Mouse (Mus musculus): Measurements from ENCODE around the gene Trip4. TPM values are rescaled to one million over a fixed set of nuclear protein-coding genes. Genes with fewer than 3 reads are reported as not detected.

Gene Trip4
- polyA plus RNA-seq, 1 experiment from 2014 or later = 30.3 TPM

GRCm38 (mm10) chr9:65903419-65903818 lies 5.2 kb downstream of the Trip4 start:
- no peaks in the 10 kb centered on the region for H3K36me3 ChIP-seq (ENCODE audit: control insufficient read depth, insufficient read depth, low read length)
- no peak for ATAC-seq

GRCm38 (mm10) chr9:65902879-65903278 lies 5.7 kb downstream of the Trip4 start:
- no peak overlapping the region for H3K4me2 ChIP-seq (ENCODE audit: low read length)
- H3K36me3 ChIP-seq (ENCODE audit: control insufficient read depth, insufficient read depth, low read length) = no peaks in the 10 kb centered on the region
- no peak overlapping the region for H3K9ac ChIP-seq (ENCODE audit: low read depth, low read length)
- ATAC-seq = no peak
- H3K4me3 ChIP-seq (ENCODE audit: low read length) = no peak overlapping the region
- 93% methylated on average over 3 of the region's 3 CpGs for WGBS
- H3K27ac ChIP-seq (ENCODE audit: low read depth, low read length) = no peak overlapping the region
- peaks cover 5% of the 10 kb centered on the region for H3K4me1 ChIP-seq (ENCODE audit: control insufficient read depth, insufficient read depth, low read depth, low read length)
- no peaks in the 10 kb centered on the region for H3K9me3 ChIP-seq (ENCODE audit: control insufficient read depth, low read length)
- no peaks in the 10 kb centered on the region for H3K27me3 ChIP-seq (replicated peaks; ENCODE audit: control insufficient read depth, insufficient read depth, low read length)

More at GRCm38 (mm10) chr9:65903419-65903818, 5.2 kb downstream of the Trip4 start:
- no peak overlapping the region for H3K4me3 ChIP-seq (ENCODE audit: low read length)
- H3K9ac ChIP-seq (ENCODE audit: low read depth, low read length) = no peak overlapping the region
- no peaks in the 10 kb centered on the region for H3K9me3 ChIP-seq (ENCODE audit: control insufficient read depth, low read length)
- H3K27me3 ChIP-seq (replicated peaks; ENCODE audit: control insufficient read depth, insufficient read depth, low read length) = no peaks in the 10 kb centered on the region
- no peak overlapping the region for H3K27ac ChIP-seq (ENCODE audit: low read depth, low read length)
- peaks cover 7% of the 10 kb centered on the region for H3K4me1 ChIP-seq (ENCODE audit: control insufficient read depth, insufficient read depth, low read depth, low read length)
- H3K4me2 ChIP-seq (ENCODE audit: low read length) = no peak overlapping the region

GRCm38 (mm10) chr9:65896977-65897376 lies 11.6 kb downstream of the Trip4 start:
- Histone ChIP-seq H3K27me3 (replicated peaks; ENCODE audit: control insufficient read depth, insufficient read depth, low read length) (no peaks in the 10 kb centered on the region), H3K4me3 (ENCODE audit: low read length) (no peak overlapping the region), H3K9me3 (ENCODE audit: control insufficient read depth, low read length) (no peaks in the 10 kb centered on the region), H3K4me1 (ENCODE audit: control insufficient read depth, insufficient read depth, low read depth, low read length) (no peaks in the 10 kb centered on the region), H3K27ac (ENCODE audit: low read depth, low read length) (no peak overlapping the region), H3K9ac (ENCODE audit: low read depth, low read length) (no peak overlapping the region), H3K36me3 (ENCODE audit: control insufficient read depth, insufficient read depth, low read length) (no peaks in the 10 kb centered on the region), H3K4me2 (ENCODE audit: low read length) (no peak overlapping the region)
- ATAC-seq = no peak
- WGBS = 88% methylated on average over 2 of the region's 2 CpGs

- whole genome bisulfite sequencing = 8% methylated on average over 5 of the region's 5 CpGs
- H3K27ac ChIP-seq (ENCODE audit: low read depth, low read length) = no peak overlapping the region
- no peak overlapping the region for H3K9ac ChIP-seq (ENCODE audit: low read depth, low read length)
- no peak for ATAC-seq
- H3K9me3 ChIP-seq (ENCODE audit: control insufficient read depth, low read length) = no peaks in the 10 kb centered on the region
- H3K4me1 ChIP-seq (ENCODE audit: control insufficient read depth, insufficient read depth, low read depth, low read length) = peaks cover 5% of the 10 kb centered on the region
- H3K27me3 ChIP-seq (replicated peaks; ENCODE audit: control insufficient read depth, insufficient read depth, low read length) = no peaks in the 10 kb centered on the region
- no peaks in the 10 kb centered on the region for H3K36me3 ChIP-seq (ENCODE audit: control insufficient read depth, insufficient read depth, low read length)
- H3K4me3 ChIP-seq (ENCODE audit: low read length) = peak overlapping the region; percentile 43
- peak overlapping the region; percentile 37 for H3K4me2 ChIP-seq (ENCODE audit: low read length)
Measured at GRCm38 (mm10) chr9:65891126-65891525, 17.5 kb downstream of the Trip4 start.

GRCm38 (mm10) chr9:65890143-65890628 lies 18.4 kb downstream of the Trip4 start, which contains the start of gene Pclaf:
TSS of gene Pclaf (plus strand) at chr9:65890237.
- ATAC-seq = peak; percentile 92

GRCm38 (mm10) chr9:65884564-65885315 lies 23.9 kb downstream of the Trip4 start:
- ATAC-seq = peak; percentile 99
- Histone ChIP-seq H3K4me2 (ENCODE audit: low read length) (peak overlapping the region; percentile 91), H3K4me1 (ENCODE audit: control insufficient read depth, insufficient read depth, low read depth, low read length) (peaks cover 9% of the 10 kb centered on the region), H3K27ac (ENCODE audit: low read depth, low read length) (peak overlapping the region; percentile 75), H3K27me3 (replicated peaks; ENCODE audit: control insufficient read depth, insufficient read depth, low read length) (no peaks in the 10 kb centered on the region), H3K9me3 (ENCODE audit: control insufficient read depth, low read length) (no peaks in the 10 kb centered on the region), H3K9ac (ENCODE audit: low read depth, low read length) (peak overlapping the region; percentile 78), H3K4me3 (ENCODE audit: low read length) (peak overlapping the region; percentile 76), H3K36me3 (ENCODE audit: control insufficient read depth, insufficient read depth, low read length) (no peaks in the 10 kb centered on the region)
- WGBS = under 1% methylated on average over 37 of the region's 37 CpGs

More at GRCm38 (mm10) chr9:65890143-65890628, 18.4 kb downstream of the Trip4 start, which contains the start of gene Pclaf:
- peak within 1 kb of the TSS; percentile 84 for H3K4me2 ChIP-seq (ENCODE audit: low read length)
- no peaks in the 10 kb centered on the region for H3K27me3 ChIP-seq (replicated peaks; ENCODE audit: control insufficient read depth, insufficient read depth, low read length)
- H3K9me3 ChIP-seq (ENCODE audit: control insufficient read depth, low read length) = no peaks in the 10 kb centered on the region
- H3K4me3 ChIP-seq (ENCODE audit: low read length) = peak within 1 kb of the TSS; percentile 43
- no peaks in the 10 kb centered on the region for H3K36me3 ChIP-seq (ENCODE audit: control insufficient read depth, insufficient read depth, low read length)
- WGBS = under 1% methylated on average over 21 of the region's 21 CpGs
- H3K27ac ChIP-seq (ENCODE audit: low read depth, low read length) = no peak within 1 kb of the TSS
- H3K4me1 ChIP-seq (ENCODE audit: control insufficient read depth, insufficient read depth, low read depth, low read length) = peaks cover 8% of the 10 kb centered on the region
- H3K9ac ChIP-seq (ENCODE audit: low read depth, low read length) = peak within 1 kb of the TSS; percentile 19

GRCm38 (mm10) chr9:65859656-65860055 lies 48.9 kb downstream of the Trip4 start:
- no peak overlapping the region for H3K27ac ChIP-seq (ENCODE audit: low read depth, low read length)
- H3K36me3 ChIP-seq (ENCODE audit: control insufficient read depth, insufficient read depth, low read length) = peaks cover 28% of the 10 kb centered on the region
- no peaks in the 10 kb centered on the region for H3K9me3 ChIP-seq (ENCODE audit: control insufficient read depth, low read length)
- no peak overlapping the region for H3K4me2 ChIP-seq (ENCODE audit: low read length)
- no peaks in the 10 kb centered on the region for H3K27me3 ChIP-seq (replicated peaks; ENCODE audit: control insufficient read depth, insufficient read depth, low read length)
- H3K4me3 ChIP-seq (ENCODE audit: low read length) = no peak overlapping the region
- WGBS = 63% methylated on average over 1 of the region's 1 CpGs
- no peaks in the 10 kb centered on the region for H3K4me1 ChIP-seq (ENCODE audit: control insufficient read depth, insufficient read depth, low read depth, low read length)
- no peak for ATAC-seq
- H3K9ac ChIP-seq (ENCODE audit: low read depth, low read length) = no peak overlapping the region

GRCm38 (mm10) chr9:65850203-65850602 lies 58.4 kb downstream of the Trip4 start:
- H3K27ac ChIP-seq (ENCODE audit: low read depth, low read length) = no peak overlapping the region
- 0% methylated on average over 1 of the region's 1 CpGs for WGBS
- H3K9me3 ChIP-seq (ENCODE audit: control insufficient read depth, low read length) = no peaks in the 10 kb centered on the region
- H3K9ac ChIP-seq (ENCODE audit: low read depth, low read length) = no peak overlapping the region
- H3K36me3 ChIP-seq (ENCODE audit: control insufficient read depth, insufficient read depth, low read length) = peaks cover 10% of the 10 kb centered on the region
- no peak overlapping the region for H3K4me2 ChIP-seq (ENCODE audit: low read length)
- no peak overlapping the region for H3K4me3 ChIP-seq (ENCODE audit: low read length)
- H3K27me3 ChIP-seq (replicated peaks; ENCODE audit: control insufficient read depth, insufficient read depth, low read length) = no peaks in the 10 kb centered on the region
- ATAC-seq = no peak
- peaks cover 4% of the 10 kb centered on the region for H3K4me1 ChIP-seq (ENCODE audit: control insufficient read depth, insufficient read depth, low read depth, low read length)

GRCm38 (mm10) chr9:65848154-65848553 lies 60.4 kb downstream of the Trip4 start:
- H3K4me1 ChIP-seq (ENCODE audit: control insufficient read depth, insufficient read depth, low read depth, low read length) = peaks cover 11% of the 10 kb centered on the region
- no peak overlapping the region for H3K9ac ChIP-seq (ENCODE audit: low read depth, low read length)
- no peaks in the 10 kb centered on the region for H3K9me3 ChIP-seq (ENCODE audit: control insufficient read depth, low read length)
- no peak overlapping the region for H3K4me2 ChIP-seq (ENCODE audit: low read length)
- no peak overlapping the region for H3K4me3 ChIP-seq (ENCODE audit: low read length)
- H3K36me3 ChIP-seq (ENCODE audit: control insufficient read depth, insufficient read depth, low read length) = peaks cover 8% of the 10 kb centered on the region; the same call in 1 of the 2 replicates
- H3K27ac ChIP-seq (ENCODE audit: low read depth, low read length) = no peak overlapping the region
- ATAC-seq = no peak
- H3K27me3 ChIP-seq (replicated peaks; ENCODE audit: control insufficient read depth, insufficient read depth, low read length) = no peaks in the 10 kb centered on the region

All from hindbrain, embryonic 16.5 days (tissue).